Mouse (Mus musculus) ES-Bruce4 (cell line): ENCODE data around the gene Tanc1.

Experiments used
- CTCF ChIP-seq: IDR thresholded peaks from one replicate; pipeline ENCODE4 v1.8.1; 2011; ENCODE audit warnings: low read depth, low read length
- POLR2A ChIP-seq: IDR thresholded peaks from one replicate; pipeline ENCODE4 v1.8.1; 2011; ENCODE audit warnings: low read length; ENCODE audit not compliant: insufficient read depth

GRCm38 (mm10) chr2:59736401-59736898, 124.6 kb downstream of the Tanc1 start:
- TF ChIP-seq CTCF (no peak), POLR2A (no peak)
